Mouse (Mus musculus): Measurements from ENCODE around the gene Mbd3.

Gene Mbd3

DNA sequence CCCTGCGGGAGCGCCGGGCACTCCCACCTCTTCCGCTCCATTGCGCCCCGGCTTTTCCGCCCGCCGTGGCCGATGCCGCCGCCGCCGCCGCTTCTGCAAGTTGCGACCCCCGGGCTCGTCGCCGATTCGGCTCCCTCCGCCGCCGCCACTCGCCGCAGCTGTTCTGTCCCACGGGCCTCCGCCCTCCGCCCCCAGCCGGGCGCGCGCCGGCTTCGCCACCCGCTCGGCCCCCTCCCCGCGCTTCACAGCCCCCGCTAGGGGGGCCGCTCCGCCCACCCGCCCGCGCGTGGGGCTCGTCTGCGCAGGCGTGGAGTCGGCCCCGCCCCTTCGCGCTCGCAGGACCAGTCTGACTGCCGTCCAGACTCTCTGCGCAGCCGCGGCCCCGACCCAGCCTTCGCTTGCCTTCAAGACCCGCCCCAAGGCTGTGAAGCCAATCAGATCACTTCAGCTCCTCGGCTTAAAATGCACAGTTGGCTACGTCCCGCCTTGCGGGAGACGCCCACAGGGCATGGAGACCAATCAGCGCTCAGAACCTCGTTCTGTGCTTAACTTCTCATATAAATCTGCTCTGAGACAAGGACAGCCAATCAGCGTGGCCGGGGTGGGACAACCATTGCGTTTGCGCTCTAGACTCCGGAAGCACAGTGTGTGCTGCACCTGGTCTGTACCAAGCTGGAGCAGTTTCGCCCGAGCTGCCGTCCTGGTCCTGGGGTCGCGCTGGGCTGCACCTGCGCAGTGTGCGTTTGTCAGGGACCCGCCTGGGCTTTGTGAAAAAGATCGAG is at the start of gene Mbd3:
Gene Mbd3 (minus strand): TSS at position 360 of the 782 bp plus-strand sequence.
- peak; percentile 90 for ATAC-seq (ENCODE audit: insufficient number of reproducible peaks, low FRiP score, low TSS enrichment)

DNA sequence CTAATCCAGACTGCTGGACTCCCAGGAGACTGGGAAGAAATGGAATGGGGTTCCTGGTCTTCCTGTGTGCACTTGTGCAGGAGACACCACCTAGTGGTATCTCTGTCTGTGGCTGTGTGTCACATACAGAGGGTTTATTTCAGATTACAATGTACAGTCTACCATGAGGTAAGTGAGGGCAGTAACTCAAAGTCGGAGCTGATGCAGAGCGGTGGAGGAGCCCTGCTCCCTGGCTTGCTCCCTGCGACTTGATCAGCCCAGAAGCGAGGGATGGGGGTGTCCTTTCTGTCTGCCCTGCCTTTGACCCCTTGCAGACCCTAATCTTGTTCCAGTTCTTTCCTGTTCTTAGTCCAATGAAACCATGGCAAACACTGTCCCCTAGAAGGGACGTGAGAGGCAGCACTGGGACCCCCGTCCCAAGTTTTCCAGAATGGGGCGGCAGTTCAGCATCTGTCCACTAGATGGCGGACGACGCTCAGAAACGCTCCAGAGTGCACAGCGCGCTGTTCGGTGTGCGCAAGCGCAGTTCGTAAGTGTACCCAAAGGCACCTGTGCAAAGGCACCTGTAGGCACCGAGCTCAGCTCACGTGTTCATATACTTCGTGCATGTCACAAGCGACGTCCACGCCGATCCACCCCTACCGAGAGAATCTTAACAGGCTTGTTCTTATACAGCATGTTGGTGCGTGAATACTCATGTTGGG is 46.7 kb upstream of the Mbd3 start:
- ATAC-seq (ENCODE audit: insufficient number of reproducible peaks, low FRiP score, low TSS enrichment) = peak; percentile 82; the same call in 1 of the 2 replicates

- no peak for ATAC-seq (ENCODE audit: insufficient number of reproducible peaks, low FRiP score, low TSS enrichment)
These were observed 45.7 kb upstream of the Mbd3 start for GRCm38 (mm10) chr10:80445052-80445451.

GRCm38 (mm10) chr10:80444339-80445045 is 45.1 kb upstream of the Mbd3 start:
- ATAC-seq (ENCODE audit: insufficient number of reproducible peaks, low FRiP score, low TSS enrichment) = no peak

GRCm38 (mm10) chr10:80443575-80444278 is 44.4 kb upstream of the Mbd3 start:
- no peak for ATAC-seq (ENCODE audit: insufficient number of reproducible peaks, low FRiP score, low TSS enrichment)

DNA sequence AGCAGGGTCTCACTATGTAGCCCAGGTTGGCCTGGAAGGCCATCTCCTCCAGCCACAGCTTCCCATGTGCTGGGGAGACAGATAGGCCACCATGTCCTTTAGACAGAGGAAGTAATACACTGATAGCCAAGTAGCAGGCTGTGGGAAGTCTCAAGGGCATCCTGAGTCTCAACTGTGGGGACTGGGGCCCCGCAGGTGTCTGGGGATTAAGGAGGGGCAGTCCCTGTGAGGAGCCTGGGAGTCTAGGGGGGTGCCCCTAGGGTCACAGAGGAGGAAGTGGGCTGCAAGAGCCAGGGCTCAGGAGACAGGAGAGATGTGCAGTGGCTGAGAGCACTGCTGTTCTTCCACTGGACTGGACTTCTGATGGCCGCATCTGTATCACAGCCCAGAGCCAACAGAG is 43.6 kb upstream of the Mbd3 start:
- no peak for ATAC-seq (ENCODE audit: insufficient number of reproducible peaks, low FRiP score, low TSS enrichment)

DNA sequence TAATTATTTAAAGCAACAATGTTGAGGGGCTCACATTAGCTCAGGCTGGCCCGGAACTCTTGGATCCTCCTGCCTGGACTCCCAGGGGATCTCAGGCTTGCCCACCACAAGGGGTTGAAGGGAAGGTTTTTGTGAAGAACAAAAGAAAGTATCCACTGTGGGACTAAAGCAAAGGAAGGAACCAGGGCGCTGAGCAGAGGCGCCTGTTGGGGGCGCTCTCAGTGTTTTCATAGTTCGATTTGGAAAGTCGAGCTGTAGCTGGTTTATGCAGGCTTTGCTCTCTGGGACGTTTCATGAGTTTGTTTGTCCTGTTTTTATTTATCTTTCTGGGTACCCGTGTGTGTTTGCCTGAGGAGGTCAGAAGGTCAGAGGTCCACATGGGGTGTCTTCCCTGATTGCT is 42.2 kb upstream of the Mbd3 start:
- ATAC-seq (ENCODE audit: insufficient number of reproducible peaks, low FRiP score, low TSS enrichment) = no peak

DNA sequence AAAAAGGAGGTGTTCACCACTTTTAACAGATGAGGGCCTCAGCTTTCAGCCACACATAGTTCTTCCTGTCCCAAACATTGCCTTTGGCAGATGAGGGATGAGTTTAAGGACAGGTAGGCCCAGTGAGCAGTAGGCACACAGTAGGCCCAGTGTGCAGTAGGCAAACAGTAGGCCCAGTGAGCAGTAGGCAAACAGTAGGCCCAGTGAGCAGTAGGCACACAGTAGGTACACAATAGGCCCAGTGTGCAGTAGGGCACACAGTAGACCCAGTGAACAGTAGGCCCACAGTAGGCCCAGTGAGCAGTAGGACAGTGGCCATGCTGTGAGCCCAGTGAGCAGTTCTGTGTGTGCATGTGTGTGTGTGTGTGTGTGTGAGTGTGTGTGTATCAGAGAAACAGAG is 40.7 kb upstream of the Mbd3 start:
- ATAC-seq (ENCODE audit: insufficient number of reproducible peaks, low FRiP score, low TSS enrichment) = no peak

GRCm38 (mm10) chr10:80437973-80438372 is 38.6 kb upstream of the Mbd3 start:
- no peak for ATAC-seq (ENCODE audit: insufficient number of reproducible peaks, low FRiP score, low TSS enrichment)

GRCm38 (mm10) chr10:80436276-80436675 is 36.9 kb upstream of the Mbd3 start:
- no peak for ATAC-seq (ENCODE audit: insufficient number of reproducible peaks, low FRiP score, low TSS enrichment)

GRCm38 (mm10) chr10:80435764-80436163 is 36.4 kb upstream of the Mbd3 start:
- no peak for ATAC-seq (ENCODE audit: insufficient number of reproducible peaks, low FRiP score, low TSS enrichment)

DNA sequence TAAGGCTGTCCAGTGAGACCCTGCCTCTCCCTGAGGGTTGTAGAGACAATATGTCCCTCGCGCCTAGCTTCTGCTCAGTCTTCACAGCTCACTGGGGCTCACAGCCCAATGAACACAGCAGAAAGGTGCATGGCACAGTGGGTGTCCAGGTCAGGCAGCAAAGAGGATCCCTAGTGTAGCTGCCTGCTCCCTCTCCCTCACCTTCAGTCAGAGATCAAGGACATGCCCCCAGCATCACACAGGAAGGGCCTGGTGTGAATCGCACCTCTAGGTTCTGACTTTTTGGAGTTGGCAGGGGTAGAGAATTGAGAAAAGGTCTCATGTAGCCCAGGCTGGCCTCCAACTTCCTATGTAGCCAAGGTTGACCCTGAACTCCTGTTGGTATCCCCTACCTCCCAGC is 35.5 kb upstream of the Mbd3 start:
- no peak for ATAC-seq (ENCODE audit: insufficient number of reproducible peaks, low FRiP score, low TSS enrichment)

GRCm38 (mm10) chr10:80434233-80434592 is 34.9 kb upstream of the Mbd3 start:
- ATAC-seq (ENCODE audit: insufficient number of reproducible peaks, low FRiP score, low TSS enrichment) = no peak

GRCm38 (mm10) chr10:80433513-80434232 is 34.3 kb upstream of the Mbd3 start, which contains the start of gene Tcf3:
TSS of gene Tcf3 (minus strand) at chr10:80433647.
- ATAC-seq (ENCODE audit: insufficient number of reproducible peaks, low FRiP score, low TSS enrichment) = peak; percentile 95

- no peak for ATAC-seq (ENCODE audit: insufficient number of reproducible peaks, low FRiP score, low TSS enrichment)
These were observed 33.7 kb upstream of the Mbd3 start for GRCm38 (mm10) chr10:80432936-80433512.

DNA sequence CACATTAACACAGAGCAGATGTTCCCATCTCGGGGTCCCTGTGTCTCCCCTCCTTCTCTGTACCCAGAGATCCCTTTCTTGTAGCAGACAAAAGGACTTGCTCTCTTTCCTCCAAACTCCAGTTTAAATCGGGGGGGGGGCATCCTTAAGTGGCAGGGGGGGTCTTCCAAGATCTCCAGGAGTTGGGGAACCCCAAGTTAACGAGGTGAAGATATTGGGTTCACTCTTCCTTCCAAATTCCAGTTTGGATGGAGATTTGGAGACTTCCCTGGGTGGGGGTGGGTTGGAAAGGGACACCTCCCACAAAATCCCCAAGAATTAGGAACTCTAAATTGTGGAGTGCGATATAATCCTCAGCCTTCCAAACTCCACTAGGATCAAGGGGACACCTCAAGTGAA is 33.0 kb upstream of the Mbd3 start:
- ATAC-seq (ENCODE audit: insufficient number of reproducible peaks, low FRiP score, low TSS enrichment) = no peak

DNA sequence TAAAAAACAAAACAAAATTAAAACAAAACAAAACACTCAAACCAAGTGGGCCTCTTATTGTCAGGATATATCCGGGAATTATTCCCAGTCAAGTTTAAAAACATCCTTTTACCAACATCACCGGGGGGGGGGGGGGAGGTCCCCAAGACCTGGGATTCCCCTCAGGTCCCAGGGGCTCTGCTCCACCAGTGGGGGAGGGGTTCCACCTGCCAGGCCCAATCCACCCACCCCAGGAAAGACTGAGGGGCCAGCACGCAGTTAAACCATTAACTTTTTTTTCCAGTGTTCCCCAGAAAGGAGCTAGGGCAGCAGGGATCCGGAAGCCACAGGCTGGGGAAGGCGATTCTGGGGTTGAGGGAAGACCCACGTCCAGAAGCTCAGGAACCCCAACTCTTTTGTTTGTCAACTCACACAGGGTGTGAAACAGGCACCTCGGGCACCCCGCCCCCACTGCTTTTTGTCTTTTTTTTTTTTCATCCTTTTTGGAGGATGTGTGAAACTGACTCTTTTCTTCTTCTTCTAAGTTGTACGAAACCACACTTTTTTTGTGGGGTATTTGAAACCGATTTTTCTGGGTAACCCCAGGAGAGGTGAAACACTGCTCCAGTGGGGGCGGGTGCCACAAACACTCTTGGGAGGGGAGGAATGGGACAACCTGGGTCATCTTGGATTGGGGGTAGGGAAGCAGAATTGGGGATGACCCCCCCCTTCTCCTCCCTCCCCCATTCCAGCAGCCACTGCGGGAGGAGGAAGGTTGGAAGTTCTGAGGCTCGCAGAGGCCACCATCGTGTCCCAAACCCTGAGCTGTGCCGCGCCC is 32.4 kb upstream of the Mbd3 start:
- no peak for ATAC-seq (ENCODE audit: insufficient number of reproducible peaks, low FRiP score, low TSS enrichment)

GRCm38 (mm10) chr10:80430375-80430980 is 31.1 kb upstream of the Mbd3 start:
- ATAC-seq (ENCODE audit: insufficient number of reproducible peaks, low FRiP score, low TSS enrichment) = no peak

Measured in cerebellum, adult (tissue).